Comparison of ENCODE assay signal across 7 mouse cellular contexts in the genomic region with DNA sequence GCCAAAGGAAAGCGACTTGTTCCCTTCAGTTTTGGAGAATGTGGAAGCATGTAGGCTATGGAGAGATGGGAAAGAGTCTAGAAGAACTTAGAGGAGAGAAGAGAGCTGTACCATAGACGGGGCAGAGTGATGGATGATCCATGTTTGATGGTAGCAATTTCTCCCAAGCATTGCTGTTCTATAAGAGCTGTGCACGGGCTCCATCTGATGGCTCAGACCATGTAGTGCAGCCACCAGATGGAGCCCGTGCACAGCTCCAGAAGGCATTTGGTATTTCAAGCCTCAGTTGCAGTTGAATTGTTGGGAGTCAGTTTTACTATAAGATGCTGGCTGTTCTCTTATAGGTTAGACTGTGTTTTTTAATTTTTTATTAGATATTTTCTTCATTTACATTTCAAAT. TPM values are rescaled to one million over a fixed set of nuclear protein-coding genes. Genes with fewer than 3 reads are reported as not detected.
DNase-seq lines count a peak whose midpoint lies in the region; ATAC-seq lines count a peak whose summit lies in the region.

No protein-coding gene starts in this region.

- ATAC-seq in cerebellum, adult (ENCODE audit: insufficient number of reproducible peaks, low FRiP score, low TSS enrichment) = peak; percentile 68; the same call in 1 of the 2 replicates
- 0 out of 2 replicates have a peak, but pooled peaks have one; percentile 35 for ATAC-seq in forebrain, embryonic 15.5 days (replicated peaks)
- 0 out of 2 replicates have a peak, but pooled peaks have one; percentile 53 for ATAC-seq in intestine, embryonic 15.5 days
- ATAC-seq in liver, embryonic 13.5 days (ENCODE audit: low read depth) = peak; percentile 57; the same call in 1 of the 2 replicates

- H3K36me3 ChIP-seq in forebrain, embryonic 15.5 days = no peaks in the 10 kb centered on the region
- H3K36me3 ChIP-seq in intestine, embryonic 15.5 days = peaks cover 3% of the 10 kb centered on the region; the same call in 1 of the 2 replicates
- no peaks in the 10 kb centered on the region for H3K36me3 ChIP-seq in liver, embryonic 13.5 days

- no peak overlapping the region for H3K4me3 ChIP-seq in forebrain, embryonic 15.5 days
- H3K4me3 ChIP-seq in intestine, embryonic 15.5 days (replicated peaks) = no peak overlapping the region
- H3K4me3 ChIP-seq in liver, embryonic 13.5 days (replicated peaks) = no peak overlapping the region

- H3K9ac ChIP-seq in forebrain, embryonic 15.5 days (replicated peaks) = no peak overlapping the region
- H3K9ac ChIP-seq in intestine, embryonic 15.5 days = no peak overlapping the region
- H3K9ac ChIP-seq in liver, embryonic 13.5 days = no peak overlapping the region

- H3K4me2 ChIP-seq in forebrain, embryonic 15.5 days (replicated peaks) = no peak overlapping the region
- no peak overlapping the region for H3K4me2 ChIP-seq in intestine, embryonic 15.5 days (replicated peaks)
- no peak overlapping the region for H3K4me2 ChIP-seq in liver, embryonic 13.5 days

- H3K9me3 ChIP-seq in forebrain, embryonic 15.5 days = no peaks in the 10 kb centered on the region
- no peaks in the 10 kb centered on the region for H3K9me3 ChIP-seq in intestine, embryonic 15.5 days
- H3K9me3 ChIP-seq in liver, embryonic 13.5 days (replicated peaks) = no peaks in the 10 kb centered on the region

- WGBS in forebrain, embryonic 15.5 days = 18% methylated on average over 4 of the region's 4 CpGs
- 17% methylated on average over 4 of the region's 4 CpGs for WGBS in intestine, embryonic 15.5 days
- 19% methylated on average over 4 of the region's 4 CpGs for WGBS in liver, embryonic 13.5 days (ENCODE audit: insufficient replicate concordance)

- no peaks in the 10 kb centered on the region for H3K27me3 ChIP-seq in forebrain, embryonic 15.5 days
- H3K27me3 ChIP-seq in intestine, embryonic 15.5 days (replicated peaks) = no peaks in the 10 kb centered on the region
- no peaks in the 10 kb centered on the region for H3K27me3 ChIP-seq in liver, embryonic 13.5 days

- 0 out of 2 replicates have a peak, but pooled peaks cover 2% of the 10 kb centered on the region for H3K4me1 ChIP-seq in forebrain, embryonic 15.5 days
- no peaks in the 10 kb centered on the region for H3K4me1 ChIP-seq in intestine, embryonic 15.5 days (replicated peaks)
- H3K4me1 ChIP-seq in liver, embryonic 13.5 days (replicated peaks) = peaks cover 24% of the 10 kb centered on the region

- peak; percentile 44 for DNase-seq in A20 (ENCODE audit: low read depth, low spot score)
- DNase-seq in CD8-positive naive resting alpha-beta T cell, adult 2 months (ENCODE audit: low read depth in 2 of 2, low spot score in 2 of 2) = peak; percentile 6 to 37
- DNase-seq in liver, embryonic 13.5 days = peak; percentile 25
- DNase-seq in retina, adult 2 months (ENCODE audit: low read depth, low spot score) = peak; percentile 46

- no peak overlapping the region for H3K27ac ChIP-seq in forebrain, embryonic 15.5 days (replicated peaks)
- H3K27ac ChIP-seq in intestine, embryonic 15.5 days = no peak overlapping the region
- no peak overlapping the region for H3K27ac ChIP-seq in liver, embryonic 13.5 days

RNA-seq across cellular contexts. Expression of gene Luzp1, which starts 56.9 kb away (rescaled TPM):
- polyA plus RNA-seq in forebrain, embryonic 15.5 days (2015; fragmentation: Nextera tagmentation; extraction: Ambion mirVana) = 62.1 and 69.8 TPM in 2 replicates
- 114 and 115 TPM in 2 replicates for polyA plus RNA-seq in intestine, embryonic 15.5 days (2015; fragmentation: Nextera tagmentation; extraction: Ambion mirVana)
- 17.3 and 19.3 TPM in 2 replicates for polyA plus RNA-seq in liver, embryonic 13.5 days (2015; fragmentation: Nextera tagmentation; extraction: Ambion mirVana)
